Mouse (Mus musculus) kidney, postnatal 25 days (tissue): ENCODE data around the gene Klf11.
"Not testable (repeated sequence)": the region's sequence is repeated elsewhere in the genome, so short reads cannot be mapped to it uniquely, and the experiment has no call there.

ENCODE experiments used
- DNase-seq, 2 experiments: peaks; one replicate each; pipeline ENCODE4 v3.0.0; 2021; ENCODE audit warnings: mixed read lengths in 2 of 2

Gene Klf11

GRCm38 (mm10) chr12:24654065-24654862 is 3.2 kb downstream of the Klf11 start:
- DNase-seq, result no peak

GRCm38 (mm10) chr12:24656436-24656835 is 5.4 kb downstream of the Klf11 start:
- peak; percentile 55 to 69 for DNase-seq

- DNase-seq, result peak; percentile 67 to 79
These were observed 7.9 kb downstream of the Klf11 start for GRCm38 (mm10) chr12:24658998-24659397.

- DNase-seq, result peak in 1 of 2 experiments; percentile 48
These were observed 8.8 kb downstream of the Klf11 start for GRCm38 (mm10) chr12:24659923-24660322.

GRCm38 (mm10) chr12:24661100-24661499 is 10.0 kb downstream of the Klf11 start:
- DNase-seq, result peak; percentile 63 to 81

GRCm38 (mm10) chr12:24662131-24662530 is 11.1 kb downstream of the Klf11 start:
- peak in 1 of 2 experiments; percentile 13 for DNase-seq

- peak; percentile 32 to 62 for DNase-seq
These were observed 29.0 kb downstream of the Klf11 start for GRCm38 (mm10) chr12:24680096-24680491.

- peak; percentile 32 to 69 for DNase-seq
These were observed 29.6 kb downstream of the Klf11 start for GRCm38 (mm10) chr12:24680492-24681285.

GRCm38 (mm10) chr12:24681286-24682023 is 30.4 kb downstream of the Klf11 start, which contains the start of gene Cys1:
Gene Cys1, minus strand, starts transcription at chr12:24681813.
- peak; percentile 78 to 93 for DNase-seq

GRCm38 (mm10) chr12:24682563-24682962 is 31.5 kb downstream of the Klf11 start:
- DNase-seq, result peak; percentile 69 to 75

- DNase-seq, result peak; percentile 64 to 77
These were observed 32.4 kb downstream of the Klf11 start for GRCm38 (mm10) chr12:24683461-24683860.

- peak; percentile 59 to 82 for DNase-seq
These were observed 35.1 kb downstream of the Klf11 start for GRCm38 (mm10) chr12:24686038-24686695.

- DNase-seq, result peak in 1 of 2 experiments; percentile 60
These were observed 35.7 kb downstream of the Klf11 start for GRCm38 (mm10) chr12:24686696-24687346.

- DNase-seq, result peak; percentile 53 to 82
These were observed 39.3 kb downstream of the Klf11 start for GRCm38 (mm10) chr12:24690351-24690750.

GRCm38 (mm10) chr12:24696500-24697483 is 45.7 kb downstream of the Klf11 start:
- DNase-seq, result peak; percentile 90 to 93

- DNase-seq, result no peak
These were observed 46.6 kb downstream of the Klf11 start for GRCm38 (mm10) chr12:24697484-24698204.

GRCm38 (mm10) chr12:24698514-24698913 is 47.4 kb downstream of the Klf11 start:
- no peak for DNase-seq

- no peak for DNase-seq
These were observed 48.5 kb downstream of the Klf11 start for GRCm38 (mm10) chr12:24699578-24699977.

- not testable (repeated sequence) for DNase-seq
These were observed 50.5 kb downstream of the Klf11 start for GRCm38 (mm10) chr12:24701621-24702020.

- DNase-seq, result no peak
These were observed 51.9 kb downstream of the Klf11 start for GRCm38 (mm10) chr12:24703013-24703412.
